Mouse (Mus musculus): ENCODE data around the gene Mpig6b. TPM values are rescaled to one million over a fixed set of nuclear protein-coding genes. Genes with fewer than 3 reads are reported as not detected.

The Mpig6b gene
- total RNA-seq, 2 experiments from 2014 or later, result 0.22 to 0.90 TPM

DNA sequence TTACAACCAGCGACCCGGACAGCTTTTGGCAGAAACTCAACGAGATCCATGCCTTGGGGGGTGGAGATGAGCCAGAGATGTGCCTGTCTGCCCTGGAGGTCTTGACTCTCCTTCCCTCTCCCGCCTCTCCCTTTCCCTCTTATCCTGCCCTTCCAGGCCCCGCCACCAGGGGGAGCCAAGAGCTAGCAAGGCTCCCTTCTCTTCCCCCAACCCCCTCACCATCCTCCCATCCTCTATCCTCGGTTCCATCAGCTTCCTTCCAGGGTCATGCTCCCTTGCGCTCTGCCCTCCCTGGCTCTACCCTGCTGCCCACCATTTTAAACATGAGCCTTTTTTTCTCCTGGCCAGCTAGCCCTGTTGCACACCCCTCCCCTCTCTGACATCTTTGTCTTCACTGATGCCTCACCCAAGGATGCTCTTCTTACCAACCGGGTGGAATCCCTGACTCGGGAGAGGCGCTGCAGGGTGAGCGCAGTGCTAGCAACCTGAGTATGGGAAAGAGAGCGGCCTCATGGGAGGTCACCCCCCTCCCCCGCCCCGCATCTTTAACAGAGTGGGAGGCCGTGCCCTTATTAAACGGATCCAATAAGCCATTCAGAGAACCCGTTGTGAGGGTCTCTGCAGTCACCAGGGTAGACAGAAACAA, 44.7 kb downstream of the Mpig6b start:
- peak; percentile 77 to 85 for DNase-seq (ENCODE audit: low spot score in 2 of 2)

DNA sequence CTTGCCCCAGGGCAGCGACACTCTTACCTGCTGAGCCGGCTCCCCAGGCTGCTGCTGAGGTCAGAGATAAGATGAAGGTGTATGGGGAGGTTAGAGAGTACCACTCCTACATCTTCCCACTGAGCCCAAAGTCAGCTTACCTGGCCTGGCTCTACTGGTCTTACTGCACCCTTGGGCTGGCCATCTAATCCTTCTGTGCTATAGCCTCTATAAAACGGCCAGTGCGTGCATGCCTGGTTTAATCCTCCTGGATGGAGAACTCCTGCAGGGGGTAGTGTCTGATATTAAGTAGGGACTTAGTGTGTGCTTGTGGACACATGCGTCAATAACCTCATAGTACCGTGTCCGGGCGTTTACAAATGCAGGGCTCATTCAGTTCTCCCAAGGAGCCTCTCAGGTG, 45.4 kb downstream of the Mpig6b start:
- no peak for DNase-seq (ENCODE audit: low spot score in 2 of 2)

DNA sequence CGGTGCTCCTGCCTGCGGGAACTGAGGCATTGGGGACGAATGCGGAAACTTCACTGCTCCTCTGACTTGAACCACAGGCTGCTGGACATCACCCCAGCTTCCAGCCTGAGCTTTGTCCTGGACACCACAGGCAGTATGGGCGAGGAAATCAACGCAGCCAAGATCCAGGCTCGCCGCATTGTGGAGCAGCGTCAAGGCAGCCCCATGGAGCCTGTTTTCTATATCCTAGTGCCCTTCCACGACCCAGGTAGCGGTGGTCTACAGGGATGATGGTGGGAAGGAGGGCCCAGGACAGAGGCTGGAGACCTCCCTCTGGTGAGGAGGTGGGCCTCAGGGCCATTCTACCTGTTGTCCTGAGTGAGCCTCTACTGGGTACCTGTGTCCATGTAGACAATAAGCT, 46.1 kb downstream of the Mpig6b start:
- DNase-seq (ENCODE audit: low spot score in 2 of 2), result no peak

DNA sequence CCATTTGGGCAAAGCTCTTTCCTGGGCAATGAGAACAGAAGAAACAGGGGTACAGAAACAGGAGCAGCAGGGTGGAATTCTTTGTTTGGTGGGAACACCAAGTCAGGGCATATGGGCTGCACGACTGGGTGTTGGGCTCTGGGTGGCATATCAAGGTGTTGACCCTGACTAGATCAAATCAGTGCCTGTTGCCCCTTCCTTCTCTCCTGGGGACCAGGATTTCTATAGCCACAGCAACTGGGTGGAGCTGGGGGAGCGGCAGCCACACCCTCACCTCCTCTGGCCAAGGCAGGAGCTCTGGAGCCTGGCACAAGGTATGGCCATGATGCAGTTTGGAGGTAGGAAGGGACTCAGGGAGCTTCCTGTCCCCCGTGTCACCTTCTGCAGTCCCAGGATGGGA, 47.8 kb downstream of the Mpig6b start:
- no peak for DNase-seq (ENCODE audit: low spot score in 2 of 2)

DNA sequence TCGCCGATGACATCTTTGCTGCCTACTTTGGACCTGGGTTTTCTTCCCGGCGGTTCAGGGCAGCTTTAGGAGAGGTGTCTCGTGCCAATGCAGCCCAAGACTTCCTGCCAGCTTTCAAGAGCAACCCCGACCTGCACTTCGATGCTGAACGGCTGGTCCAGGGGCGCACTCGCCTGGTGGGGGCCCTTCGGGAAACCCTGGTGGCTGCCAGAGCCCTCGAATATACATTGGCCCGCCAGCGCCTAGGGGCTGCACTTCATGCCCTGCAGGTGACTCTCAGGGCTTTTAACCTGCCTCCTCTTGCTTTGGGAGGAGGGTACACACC, 48.3 kb downstream of the Mpig6b start:
- no peak for DNase-seq (ENCODE audit: low spot score in 2 of 2)

DNA sequence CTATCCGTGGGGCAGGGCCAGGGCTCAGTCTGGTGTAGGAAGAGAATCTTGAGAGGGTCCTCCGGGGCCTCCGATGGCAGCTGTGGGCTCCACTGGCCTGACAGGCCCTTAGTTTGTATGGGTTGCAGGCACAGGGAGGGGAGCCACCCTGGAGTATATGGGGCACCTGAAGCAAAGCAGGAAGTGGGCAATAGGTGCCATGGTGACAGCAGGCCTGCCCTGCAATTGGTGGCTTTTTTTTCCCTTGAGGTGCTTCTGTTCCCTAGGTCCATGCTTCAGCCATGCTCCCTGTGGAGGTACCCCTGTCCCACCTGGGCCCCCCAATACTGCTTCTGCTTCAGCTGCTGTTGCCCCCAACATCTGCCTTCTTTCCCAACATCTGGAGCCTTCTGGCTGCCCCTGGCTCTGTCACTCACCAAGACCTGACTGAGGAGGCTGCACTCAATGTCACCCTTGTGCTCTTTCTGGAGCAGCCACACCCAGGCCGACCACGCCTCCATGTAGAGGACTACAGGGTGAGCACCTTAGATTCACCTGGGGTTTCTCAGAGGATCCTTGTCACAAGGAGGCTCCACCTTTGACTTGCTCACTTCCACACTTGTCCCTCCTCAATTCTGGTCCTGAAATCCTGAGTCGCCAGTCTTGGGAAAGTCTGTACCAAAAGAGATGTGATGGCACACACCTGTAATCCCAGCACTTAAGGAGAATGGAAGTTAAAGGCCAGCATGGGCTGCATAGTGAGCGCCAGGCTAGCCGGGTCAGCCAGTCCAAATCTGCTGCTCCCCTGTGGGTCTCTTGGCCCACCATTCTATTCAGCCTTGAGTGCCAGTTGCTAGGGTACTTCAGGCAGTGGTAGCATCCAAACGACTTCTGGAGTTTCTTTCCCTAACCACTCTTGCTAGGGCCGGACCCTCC, 48.9 kb downstream of the Mpig6b start:
- DNase-seq (ENCODE audit: low spot score in 2 of 2), result no peak

DNA sequence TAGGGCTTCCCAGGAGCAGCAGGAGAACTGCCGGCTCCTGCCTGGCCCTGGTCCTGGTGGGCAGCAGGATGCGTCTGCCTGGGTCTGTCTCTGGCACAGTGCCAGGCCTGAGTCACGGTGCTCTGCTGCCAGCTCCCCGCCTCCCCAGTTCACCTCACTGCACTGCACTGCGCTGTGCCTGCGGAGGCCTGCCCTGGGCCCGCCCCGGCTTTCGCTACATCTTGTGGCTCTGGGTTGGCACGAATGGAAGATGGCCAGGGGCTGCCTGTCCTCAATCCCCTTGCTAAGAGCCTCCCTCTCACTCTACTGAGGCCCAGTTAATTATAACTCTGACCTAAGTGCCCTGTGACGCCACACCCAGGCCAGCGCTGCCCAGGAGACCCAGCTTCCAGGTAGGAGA, 49.6 kb downstream of the Mpig6b start, which contains the start of gene Vwa7:
Gene Vwa7 (plus strand): TSS at position 204 of the 400 bp plus-strand sequence.
- peak in 1 of 2 experiments; percentile 33 for DNase-seq (ENCODE audit: low spot score in 2 of 2)

DNA sequence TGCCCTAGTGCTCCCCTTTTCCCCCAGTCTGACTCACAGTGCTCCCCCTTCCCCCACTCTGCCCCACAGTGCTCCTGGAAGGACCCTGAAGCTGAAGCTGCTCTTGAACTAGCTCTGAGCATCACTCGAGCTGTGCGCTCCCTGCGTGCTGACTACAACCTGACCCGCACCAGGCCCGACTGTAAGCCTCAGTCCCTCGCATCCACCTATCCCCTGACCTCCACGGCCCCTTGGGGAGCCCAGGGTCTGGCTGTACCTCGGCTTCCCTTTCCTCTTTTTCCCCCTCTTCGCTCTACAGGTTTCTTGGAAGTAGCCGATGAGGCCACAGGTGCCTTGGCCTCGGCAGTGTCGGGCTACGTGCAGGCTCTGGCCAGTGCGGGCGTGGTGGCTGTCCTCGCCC, 50.7 kb downstream of the Mpig6b start:
- no peak for DNase-seq (ENCODE audit: low spot score in 2 of 2)

DNA sequence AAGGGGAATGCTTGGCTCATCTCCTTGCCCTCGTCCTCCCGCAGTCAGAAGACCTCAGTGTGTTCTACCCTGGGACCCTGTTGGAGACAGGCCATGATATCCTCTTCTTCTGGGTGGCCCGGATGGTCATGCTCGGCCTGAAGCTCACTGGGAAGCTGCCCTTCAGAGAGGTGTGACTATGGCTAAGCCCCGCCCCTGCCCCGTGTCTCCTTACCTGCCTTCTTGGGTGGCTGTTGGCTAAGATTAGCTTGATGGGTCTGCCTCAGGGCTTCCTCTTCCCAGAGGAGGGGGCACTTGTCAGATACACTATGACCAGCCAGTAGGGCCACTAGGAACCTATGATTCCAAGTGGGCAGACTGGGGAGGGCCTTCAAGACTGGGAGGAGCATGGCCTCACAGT, 52.8 kb downstream of the Mpig6b start:
- DNase-seq (ENCODE audit: low spot score in 2 of 2), result no peak

Other genes starting within 250 kb of the Mpig6b start
- 10 to 100 TPM; 49.1 to 49.5 TPM for gene Stk19, start 229.2 kb downstream of the Mpig6b start, total RNA-seq (2021)
- gene Dxo, start 229.2 kb downstream of the Mpig6b start, total RNA-seq (2021), result 10 to 100 TPM; 72.5 to 73.2 TPM
- gene Skiv2l, start 216.0 kb downstream of the Mpig6b start, total RNA-seq (2021), result 10 to 100 TPM; 70.9 to 80.2 TPM
- 10 to 100 TPM; 58.2 to 60.6 TPM for gene Nelfe, start 215.8 kb downstream of the Mpig6b start, total RNA-seq (2021)
- gene Cfb, start 203.7 kb downstream of the Mpig6b start, total RNA-seq (2021), result 100 to 1,000 TPM in 1 of 2 experiments, 10 to 100 TPM in 1; 18.7 to 137 TPM
- 10 to 100 TPM; 23.6 to 26.2 TPM for gene Zbtb12, start 186.7 kb downstream of the Mpig6b start, total RNA-seq (2021)
- not detected for gene Gm20547, start 184.1 kb downstream of the Mpig6b start, total RNA-seq (2021)
- gene C2, start 167.9 kb downstream of the Mpig6b start, total RNA-seq (2021), result 10 to 100 TPM; 39.5 to 50.3 TPM
- gene Ehmt2, start 167.7 kb downstream of the Mpig6b start, total RNA-seq (2021), result 100 to 1,000 TPM; 214 to 215 TPM
- gene Slc44a4, start 151.7 kb downstream of the Mpig6b start, total RNA-seq (2021), result 1 to 10 TPM in 1 of 2 experiments, under 1 TPM in 1; 0.93 to 3.8 TPM
- gene Neu1, start 134.9 kb downstream of the Mpig6b start, total RNA-seq (2021), result 10 to 100 TPM; 22.0 to 25.2 TPM
- gene Hspa1b, start 106.9 kb downstream of the Mpig6b start, total RNA-seq (2021), result 10 to 100 TPM; 26.9 to 33.2 TPM
- gene Gm20481, start 96.3 kb downstream of the Mpig6b start, total RNA-seq (2021), result not detected
- gene Hspa1a, start 94.0 kb downstream of the Mpig6b start, total RNA-seq (2021), result 10 to 100 TPM; 12.6 to 14.5 TPM
- 1 to 10 TPM in 1 of 2 experiments, under 1 TPM in 1; 0.39 to 1.3 TPM for gene Hspa1l, start 93.5 kb downstream of the Mpig6b start, total RNA-seq (2021)
- gene Lsm2, start 84.3 kb downstream of the Mpig6b start, total RNA-seq (2021), result 10 to 100 TPM; 50.5 to 54.8 TPM
- gene Vars, start 65.2 kb downstream of the Mpig6b start, total RNA-seq (2021), result 10 to 100 TPM; 77.9 to 89.1 TPM
- 1 to 10 TPM; 1.2 to 1.5 TPM for gene Vwa7, start 49.6 kb downstream of the Mpig6b start, total RNA-seq (2021)
- 1 to 10 TPM; 3.8 to 4.1 TPM for gene Sapcd1, start 38.2 kb downstream of the Mpig6b start, total RNA-seq (2021)
- 10 to 100 TPM in 1 of 2 experiments, 1 to 10 TPM in 1; 8.2 to 11.0 TPM for gene Msh5, start 19.4 kb downstream of the Mpig6b start, total RNA-seq (2021)
- 100 to 1,000 TPM; 137 to 146 TPM for gene Clic1, start 16.2 kb downstream of the Mpig6b start, total RNA-seq (2021)
- 10 to 100 TPM; 55.1 to 67.4 TPM for gene Ddah2, start 7.1 kb downstream of the Mpig6b start, total RNA-seq (2021)
- gene Ly6g6c, start 796 bp downstream of the Mpig6b start, total RNA-seq (2021), result under 1 TPM; 0.31 to 0.34 TPM
- gene Ly6g6e, start 10.7 kb upstream of the Mpig6b start, total RNA-seq (2021), result not detected
- 1 to 10 TPM; 2.0 to 2.4 TPM for gene Ly6g6d, start 11.9 kb upstream of the Mpig6b start, total RNA-seq (2021)
- gene Ly6g6f, start 19.4 kb upstream of the Mpig6b start, total RNA-seq (2021), result not detected
- gene Abhd16a, start 23.1 kb upstream of the Mpig6b start, total RNA-seq (2021), result 10 to 100 TPM; 92.8 to 96.8 TPM
- not detected for gene Ly6g5c, start 42.1 kb upstream of the Mpig6b start, total RNA-seq (2021)
- gene Ly6g5b, start 49.2 kb upstream of the Mpig6b start, total RNA-seq (2021), result 1 to 10 TPM in 1 of 2 experiments, under 1 TPM in 1; 0.62 to 1.4 TPM
- 10 to 100 TPM; 14.7 TPM for gene Gpank1, start 55.3 kb upstream of the Mpig6b start, total RNA-seq (2021)
- 100 to 1,000 TPM; 199 to 211 TPM for gene Csnk2b, start 55.9 kb upstream of the Mpig6b start, total RNA-seq (2021)
- 10 to 100 TPM; 29.0 to 30.9 TPM for gene D17H6S53E, start 60.2 kb upstream of the Mpig6b start, total RNA-seq (2021)
- gene Apom, start 65.9 kb upstream of the Mpig6b start, total RNA-seq (2021), result 10 to 100 TPM in 1 of 2 experiments, 1 to 10 TPM in 1; 6.9 to 54.4 TPM
- 100 to 1,000 TPM; 425 to 435 TPM for gene Bag6, start 69.0 kb upstream of the Mpig6b start, total RNA-seq (2021)
- 100 to 1,000 TPM; 264 to 295 TPM for gene Prrc2a, start 98.7 kb upstream of the Mpig6b start, total RNA-seq (2021)
- 10 to 100 TPM in 1 of 2 experiments, 1 to 10 TPM in 1; 9.8 to 10.6 TPM for gene Aif1, start 109.9 kb upstream of the Mpig6b start, total RNA-seq (2021)
- gene Lst1, start 122.3 kb upstream of the Mpig6b start, total RNA-seq (2021), result 10 to 100 TPM; 11.0 to 13.5 TPM
- gene Ltb, start 128.3 kb upstream of the Mpig6b start, total RNA-seq (2021), result 1 to 10 TPM; 6.6 to 9.3 TPM
- gene Tnf, start 135.8 kb upstream of the Mpig6b start, total RNA-seq (2021), result under 1 TPM; 0.42 to 0.76 TPM
- under 1 TPM; 0.73 to 0.78 TPM for gene Lta, start 139.2 kb upstream of the Mpig6b start, total RNA-seq (2021)
- gene Gm16181, start 154.7 kb upstream of the Mpig6b start, total RNA-seq (2021), result not detected
- gene Atp6v1g2, start 167.5 kb upstream of the Mpig6b start, total RNA-seq (2021), result 10 to 100 TPM; 11.4 to 12.4 TPM
- gene Nfkbil1, start 169.6 kb upstream of the Mpig6b start, total RNA-seq (2021), result 10 to 100 TPM; 25.6 to 26.0 TPM
- 100 to 1,000 TPM; 364 to 387 TPM for gene Ddx39b, start 175.6 kb upstream of the Mpig6b start, total RNA-seq (2021)
- gene H2-D1, start 196.5 kb upstream of the Mpig6b start, total RNA-seq (2021), result 10 to 100 TPM; 78.4 to 82.3 TPM